Mouse (Mus musculus): Measurements from ENCODE around the gene Gm20773. TPM values are rescaled to one million over a fixed set of nuclear protein-coding genes. Genes with fewer than 3 reads are reported as not detected.
"Not testable (repeated sequence)": the region's sequence is repeated elsewhere in the genome, so short reads cannot be mapped to it uniquely, and the experiment has no call there.

The Gm20773 gene
- polyA plus RNA-seq (2015; fragmentation: Nextera tagmentation; extraction: Ambion mirVana), result not detected in 2 replicates

DNA sequence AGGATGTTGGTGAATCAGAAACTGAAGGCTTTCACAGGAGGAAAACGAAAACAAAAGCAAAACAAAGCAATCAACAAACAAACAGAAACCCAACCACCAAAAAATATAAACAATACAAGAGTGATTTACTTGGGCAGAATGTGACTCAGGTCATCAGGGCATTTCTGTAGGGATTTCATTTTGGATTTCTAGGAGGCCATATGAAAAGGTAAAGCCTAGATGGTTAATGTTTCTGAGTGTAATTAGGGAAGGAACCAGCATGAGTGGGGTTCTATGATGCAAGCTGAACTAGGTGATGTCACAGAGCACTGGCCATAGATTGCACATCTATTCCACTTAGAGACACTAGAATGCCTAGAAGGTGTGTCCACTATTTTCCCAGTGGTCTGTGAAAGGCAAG, at the start of gene Gm20773:
Gm20773 (plus strand) TSS at position 301 of the 400 bp plus-strand sequence.
- ATAC-seq (replicated peaks; ENCODE audit: low FRiP score); H3K36me3 ChIP-seq; H3K9me3 ChIP-seq (replicated peaks); H3K27ac ChIP-seq; H3K27me3 ChIP-seq; H3K4me2 ChIP-seq; H3K4me3 ChIP-seq (replicated peaks); H3K9ac ChIP-seq; H3K4me1 ChIP-seq: not testable (repeated sequence)
- WGBS, result no CpG with 5 or more reads among the region's 1 CpGs

DNA sequence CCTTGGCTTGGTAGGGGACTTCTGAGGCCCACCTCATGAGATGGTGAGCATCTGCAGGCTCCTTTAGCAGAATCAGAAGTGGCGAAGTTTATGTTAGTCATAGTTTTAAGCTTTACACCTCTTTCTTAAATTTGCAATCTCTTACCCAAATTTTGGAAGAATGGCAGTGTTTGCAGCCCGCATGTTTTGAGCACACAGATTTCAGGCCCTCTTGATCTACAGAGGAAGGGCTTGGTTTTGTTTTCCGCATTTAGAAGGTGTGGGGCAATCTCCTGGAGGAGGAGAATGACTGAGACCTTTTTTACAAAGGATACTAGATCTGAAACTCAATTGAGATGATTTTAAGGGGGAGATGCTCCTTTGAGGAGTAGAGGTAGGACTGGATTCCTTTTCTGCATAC, 28.3 kb upstream of the Gm20773 start, which contains the start of gene Gm21866:
Gm21866 (minus strand) TSS at position 101 of the 400 bp plus-strand sequence.
- H3K4me3 ChIP-seq (replicated peaks); H3K9me3 ChIP-seq (replicated peaks); H3K4me1 ChIP-seq; ATAC-seq (replicated peaks; ENCODE audit: low FRiP score); H3K27me3 ChIP-seq; H3K9ac ChIP-seq; H3K36me3 ChIP-seq; H3K4me2 ChIP-seq; H3K27ac ChIP-seq: not testable (repeated sequence)
- WGBS, result 71% methylated on average over 1 of the region's 3 CpGs

Other genes with a start within 250 kb of the Gm20773 start
- gene Gm21440, start 241.6 kb upstream of the Gm20773 start, polyA plus RNA-seq (2015; fragmentation: Nextera tagmentation; extraction: Ambion mirVana), result not detected in 2 replicates
- not detected in 2 replicates for gene Gm21454, start 241.6 kb upstream of the Gm20773 start, polyA plus RNA-seq (2015; fragmentation: Nextera tagmentation; extraction: Ambion mirVana)
- not detected in 2 replicates for gene Gm21725, start 145.0 kb upstream of the Gm20773 start, polyA plus RNA-seq (2015; fragmentation: Nextera tagmentation; extraction: Ambion mirVana)
- gene Gm21866, start 28.4 kb upstream of the Gm20773 start, polyA plus RNA-seq (2015; fragmentation: Nextera tagmentation; extraction: Ambion mirVana), result not detected in 2 replicates